Mouse (Mus musculus): ENCODE measurements around the gene Galnt2.

Gene Galnt2

DNA sequence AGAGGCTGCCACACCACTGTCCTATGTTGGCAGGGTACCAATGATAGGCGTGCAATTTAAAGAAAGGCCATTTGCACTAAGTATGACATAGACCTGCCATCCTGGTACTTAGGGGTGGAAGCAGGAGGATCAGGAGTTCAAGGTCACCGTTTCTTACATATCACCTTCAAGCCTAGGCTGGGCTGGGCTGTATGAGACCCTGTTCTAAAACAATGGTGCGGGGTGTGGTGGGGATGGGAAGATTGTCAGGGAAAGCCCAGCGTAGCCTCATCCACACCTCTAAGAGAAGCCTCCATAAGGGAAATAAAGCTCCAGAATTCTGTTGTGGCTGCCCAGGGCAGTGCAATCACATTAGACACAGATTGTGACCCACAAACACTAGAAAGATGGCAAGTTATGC lies 4.3 kb downstream of the Galnt2 start:
- no peak for DNase-seq (ENCODE audit: low spot score)

DNA sequence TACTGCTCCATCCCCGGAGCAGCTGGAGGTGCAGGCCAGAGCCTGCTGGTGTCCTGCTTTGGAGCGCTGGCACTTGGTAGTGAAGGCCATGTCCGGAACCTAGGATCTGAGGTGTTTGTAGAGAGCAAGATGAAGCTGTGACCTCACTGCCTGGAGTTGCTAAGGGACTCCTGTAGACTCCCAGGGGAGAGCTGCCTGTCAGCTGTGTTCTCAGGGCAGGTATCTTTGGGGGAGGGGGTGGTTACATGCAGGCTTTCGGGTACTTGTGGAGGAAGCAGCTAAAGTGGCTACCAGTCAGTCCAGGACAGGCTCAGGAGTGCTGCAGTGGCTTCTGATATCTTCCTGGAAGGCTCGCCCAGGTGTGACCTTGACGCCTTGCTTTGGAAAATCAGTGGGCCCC lies 8.2 kb downstream of the Galnt2 start:
- DNase-seq (ENCODE audit: low spot score) = no peak

DNA sequence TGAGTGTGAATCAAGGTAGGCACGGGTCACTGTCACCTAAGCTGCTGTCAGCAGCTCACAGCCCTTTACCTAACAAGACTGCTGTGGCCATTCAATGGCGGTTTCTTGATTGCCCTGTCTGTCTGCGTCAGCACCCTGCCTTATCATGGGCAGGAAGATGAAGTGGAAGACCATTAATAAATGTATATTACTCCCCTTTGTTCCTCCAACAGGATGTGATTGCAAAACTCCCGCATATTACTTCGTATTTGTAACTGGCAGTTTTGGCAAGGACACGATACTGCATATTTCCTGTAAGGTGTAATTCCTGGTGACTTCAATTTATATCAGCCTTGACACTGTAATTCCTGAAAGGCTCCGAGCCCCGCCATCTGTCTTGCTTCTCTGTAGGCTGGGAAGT lies 9.7 kb downstream of the Galnt2 start:
- DNase-seq (ENCODE audit: low spot score) = no peak

DNA sequence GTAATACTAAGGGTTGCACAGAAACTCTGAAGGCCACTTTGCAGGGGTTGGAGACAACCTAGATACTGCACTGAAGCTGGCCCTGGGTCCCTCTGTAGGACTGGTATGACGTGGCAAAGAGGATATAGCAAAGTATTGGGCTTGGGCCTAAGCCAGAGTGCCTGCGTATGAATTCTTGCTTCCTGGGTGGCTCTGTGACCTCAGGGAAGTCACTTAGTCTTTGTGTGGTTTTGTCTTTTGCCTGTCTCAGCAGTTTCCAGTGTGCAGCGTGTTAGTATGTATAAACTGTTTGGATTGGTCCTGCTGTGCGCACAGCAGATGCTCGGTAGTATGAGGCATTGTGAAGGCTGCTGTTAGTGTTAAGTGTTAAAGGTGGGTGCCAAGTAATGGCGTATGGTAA lies 11.0 kb downstream of the Galnt2 start:
- DNase-seq (ENCODE audit: low spot score) = peak; percentile 79

DNA sequence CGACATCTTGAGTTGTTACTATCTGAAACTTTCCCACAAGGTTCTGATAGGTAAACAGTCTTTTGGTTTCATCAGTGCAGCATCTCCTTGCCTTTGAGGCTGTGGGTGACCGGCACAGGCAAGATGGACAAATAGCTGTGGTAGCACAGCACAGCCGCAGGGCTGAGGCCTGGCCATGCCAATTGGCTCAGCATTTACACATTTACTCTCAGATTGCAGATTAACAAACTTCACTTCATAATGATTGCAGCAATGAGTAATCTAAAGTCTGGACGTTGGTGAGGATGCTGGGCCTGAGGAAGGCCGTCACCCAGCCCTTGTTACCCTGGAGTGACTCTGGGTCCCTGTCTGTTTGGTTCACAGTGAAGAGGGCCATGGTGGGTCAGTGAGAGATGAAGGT lies 11.7 kb downstream of the Galnt2 start:
- DNase-seq (ENCODE audit: low spot score) = no peak

DNA sequence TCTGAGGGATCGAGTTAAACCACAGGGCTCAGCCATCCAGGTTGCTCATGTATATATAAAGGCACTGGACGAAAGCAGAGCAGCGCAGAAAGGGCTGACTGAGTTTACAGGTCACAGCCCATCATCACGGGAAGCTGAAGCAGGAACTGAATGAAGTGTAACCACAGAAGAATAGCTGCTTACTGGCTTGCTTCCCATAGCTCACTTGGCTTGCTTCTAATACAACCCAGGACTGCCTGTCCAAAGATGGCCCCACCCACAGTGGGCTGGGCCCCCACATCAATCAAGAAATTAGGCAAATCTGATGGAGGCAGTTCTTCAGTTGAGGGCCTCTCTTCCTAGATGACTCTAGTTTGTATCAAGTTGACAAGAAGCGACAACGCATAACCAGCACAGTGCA lies 16.4 kb downstream of the Galnt2 start:
- DNase-seq (ENCODE audit: low spot score) = no peak

DNA sequence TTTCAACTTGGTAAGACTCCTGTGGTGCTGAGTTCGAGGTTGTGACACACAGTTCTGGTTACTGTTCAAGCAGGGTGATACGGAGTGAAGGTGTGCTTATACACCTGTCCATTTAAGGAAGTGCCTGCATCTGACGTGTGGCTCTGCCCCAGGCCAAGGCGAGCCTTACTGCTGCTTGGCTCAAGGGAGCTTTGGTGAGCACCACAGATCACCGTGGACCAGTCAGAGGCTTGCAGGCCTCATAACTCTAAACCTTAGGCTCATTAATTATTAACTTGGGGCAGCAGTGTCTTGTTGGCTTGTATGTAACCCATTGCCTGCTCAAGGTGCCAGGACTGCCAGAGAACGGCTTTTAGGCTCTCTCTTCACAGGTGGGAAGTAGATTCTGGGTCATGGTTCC lies 17.5 kb downstream of the Galnt2 start:
- DNase-seq (ENCODE audit: low spot score) = no peak

DNA sequence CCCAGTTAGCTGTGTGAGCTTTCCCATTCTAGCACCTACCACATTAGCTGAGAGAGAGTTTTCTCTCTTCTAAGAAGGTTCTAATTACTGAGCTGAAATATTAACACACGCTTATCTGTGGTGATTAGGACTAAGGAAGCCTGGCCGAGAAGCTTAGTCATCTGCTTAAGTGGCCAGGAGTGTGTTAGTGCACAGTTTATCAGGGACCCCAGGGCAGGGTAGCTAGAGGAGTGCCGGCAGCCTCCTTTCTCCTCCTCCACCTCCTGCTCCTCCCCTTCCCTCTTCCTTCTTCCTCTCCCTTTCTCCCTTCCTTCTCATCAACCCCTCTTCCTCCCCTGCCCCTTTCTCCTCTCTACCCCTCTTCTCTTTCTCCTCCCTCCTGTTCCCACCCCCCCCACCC lies 19.1 kb downstream of the Galnt2 start:
- DNase-seq (ENCODE audit: low spot score) = no peak

DNA sequence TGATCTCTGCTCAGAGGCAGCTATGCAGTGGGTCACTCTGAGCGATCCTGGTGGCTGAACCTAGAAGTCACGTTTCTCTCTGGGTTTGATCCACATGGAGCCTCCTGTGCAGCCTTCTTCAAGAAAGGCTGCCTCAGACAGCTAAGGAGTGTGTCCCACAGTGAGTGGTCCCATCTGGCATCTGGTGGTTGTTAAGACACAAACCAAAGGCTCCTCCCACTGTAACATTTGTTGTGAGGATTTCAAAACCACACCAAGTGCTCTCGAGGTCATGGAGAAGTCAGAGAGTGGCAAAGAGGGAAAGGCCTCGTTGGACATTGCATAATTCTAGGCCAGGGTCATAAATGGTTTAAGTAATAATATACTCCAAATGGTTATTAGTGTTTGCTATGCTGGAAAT lies 19.6 kb downstream of the Galnt2 start:
- DNase-seq (ENCODE audit: low spot score) = no peak

DNA sequence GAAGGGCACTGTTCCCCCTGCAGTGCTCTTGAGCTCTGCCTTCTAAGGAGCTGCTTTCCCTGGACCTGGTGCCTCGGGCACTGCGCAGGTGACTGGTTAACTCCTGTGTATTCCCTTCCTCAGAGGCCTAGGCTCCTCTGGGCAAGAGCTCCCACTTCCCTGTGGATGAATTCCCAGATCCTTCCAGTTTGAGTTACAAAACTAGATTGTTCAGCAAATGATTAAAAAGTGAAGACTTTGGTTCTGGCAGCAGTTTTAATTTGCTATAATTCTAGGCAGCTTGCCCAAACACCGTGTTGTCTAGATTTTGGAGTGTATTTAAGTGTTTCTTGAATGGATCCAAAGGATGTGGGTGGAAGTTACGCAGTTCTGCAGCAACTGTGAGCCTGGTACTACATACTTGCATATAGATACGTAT lies 21.4 kb downstream of the Galnt2 start:
- DNase-seq (ENCODE audit: low spot score) = no peak

DNA sequence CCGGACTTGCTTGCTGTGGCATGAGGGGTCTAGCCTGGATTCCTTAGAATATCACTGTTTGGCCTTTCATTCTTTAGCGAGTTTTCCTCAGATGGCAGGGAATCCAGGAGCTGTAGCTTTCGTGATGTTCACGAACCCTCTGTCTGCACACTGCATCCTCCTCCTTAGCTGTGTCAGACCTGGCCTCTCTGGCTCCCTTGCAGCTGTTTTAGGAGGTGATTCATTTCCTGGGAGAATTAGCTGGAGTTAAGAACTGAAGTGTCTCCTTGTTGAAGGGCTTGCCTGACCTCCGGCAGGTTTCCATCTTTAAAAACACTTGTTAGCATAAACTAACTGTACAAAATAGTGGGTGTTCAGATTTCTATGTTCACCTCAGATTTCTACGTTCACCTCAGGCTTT lies 22.7 kb downstream of the Galnt2 start:
- no peak for DNase-seq (ENCODE audit: low spot score)

DNA sequence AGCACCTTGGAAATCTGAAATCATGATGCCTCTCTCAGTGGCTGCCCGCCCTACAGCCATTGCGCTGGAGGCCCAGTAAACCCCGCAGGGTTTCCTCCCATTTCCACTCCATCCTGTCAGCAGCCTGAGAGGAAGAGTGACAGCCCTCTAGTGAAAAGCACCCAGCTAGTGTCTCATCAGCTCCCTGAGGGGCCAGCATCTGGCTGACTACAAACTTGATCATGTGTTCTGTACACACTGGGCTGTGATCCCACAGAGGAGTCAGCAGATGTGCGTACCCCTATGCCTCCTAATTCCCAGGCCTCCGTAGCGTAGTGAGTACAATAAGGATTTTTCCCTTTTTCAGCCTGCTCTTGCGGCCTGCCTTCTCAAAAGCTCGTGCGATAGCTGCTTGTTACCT lies 25.6 kb downstream of the Galnt2 start:
- DNase-seq (ENCODE audit: low spot score) = no peak

DNA sequence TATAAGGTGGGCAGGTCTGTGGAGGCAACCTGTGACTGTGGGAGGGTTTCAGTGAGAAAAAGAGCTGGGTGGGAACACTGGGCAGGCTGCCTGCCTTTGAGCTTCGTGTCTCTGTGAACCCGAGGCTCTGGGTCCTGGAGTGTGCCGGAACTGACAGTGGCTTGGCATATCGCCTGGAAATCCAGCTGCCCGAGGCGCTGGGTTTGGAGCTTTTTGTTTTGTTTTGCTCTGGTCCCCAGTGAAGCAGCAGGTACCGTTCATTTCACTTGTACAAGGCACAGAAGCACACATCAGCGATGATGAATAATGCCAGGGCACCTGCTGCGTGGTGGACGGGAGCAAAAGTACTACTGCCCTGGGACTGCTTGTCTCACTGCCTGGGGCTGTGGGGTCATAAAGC lies 26.2 kb downstream of the Galnt2 start:
- no peak for DNase-seq (ENCODE audit: low spot score)

DNA sequence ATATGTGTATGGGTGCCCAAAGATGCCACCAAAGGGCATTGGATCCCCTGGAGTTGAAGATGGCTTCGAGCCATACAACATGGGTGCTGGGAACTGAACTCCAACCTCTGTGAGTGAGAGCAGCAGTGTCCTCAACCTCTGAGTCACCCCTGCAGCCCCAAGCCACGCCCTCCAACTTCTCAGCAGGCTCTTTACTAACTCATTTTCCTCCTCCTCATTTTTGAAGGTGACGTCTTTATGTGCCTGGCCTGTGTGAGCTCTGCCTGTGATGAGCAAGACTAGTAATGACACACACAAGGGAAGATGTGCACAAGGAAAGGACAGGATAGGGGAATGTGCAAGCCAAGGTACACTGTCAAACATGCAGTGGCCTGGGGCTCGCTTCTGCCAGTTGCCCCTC lies 28.0 kb downstream of the Galnt2 start:
- DNase-seq (ENCODE audit: low spot score) = peak; percentile 32

DNA sequence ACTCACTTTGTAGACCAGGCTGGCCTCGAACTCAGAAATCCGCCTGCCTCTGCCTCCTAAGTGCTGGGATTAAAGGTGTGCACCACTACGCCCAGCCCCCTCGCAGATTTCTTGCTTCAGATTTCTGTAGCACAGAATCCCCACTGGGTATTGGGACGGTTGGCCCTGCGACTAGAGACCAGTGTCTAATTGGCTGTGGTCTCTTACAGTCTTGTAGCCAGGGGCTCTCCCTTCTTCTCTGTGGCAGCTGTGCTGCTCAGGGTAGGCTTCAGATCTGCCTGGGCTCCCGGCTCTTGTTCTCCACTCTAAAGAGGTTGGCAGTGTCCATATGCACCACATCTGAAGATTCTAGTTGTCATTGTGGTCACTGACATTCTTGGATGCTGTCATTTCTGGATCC lies 28.7 kb downstream of the Galnt2 start:
- no peak for DNase-seq (ENCODE audit: low spot score)

DNA sequence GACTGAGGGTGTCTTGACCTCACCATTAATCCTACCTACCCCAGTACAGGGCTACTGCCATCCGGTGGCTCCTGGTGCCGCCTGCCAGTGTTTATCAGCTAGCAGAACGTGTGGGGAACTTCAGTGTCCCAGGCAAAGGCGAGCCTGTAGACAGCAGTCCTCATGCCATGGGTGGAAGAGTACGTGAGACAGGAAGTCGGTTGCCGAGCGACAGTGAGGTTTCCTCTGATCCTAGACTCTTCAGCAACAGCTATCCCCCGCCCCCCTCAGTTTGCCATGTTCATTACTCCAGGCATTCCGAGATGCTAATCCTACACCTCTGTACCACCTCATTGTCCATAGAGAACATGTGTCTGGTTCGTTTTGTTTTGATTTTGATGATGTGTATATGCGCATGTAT lies 29.2 kb downstream of the Galnt2 start:
- DNase-seq (ENCODE audit: low spot score) = peak; percentile 50

DNA sequence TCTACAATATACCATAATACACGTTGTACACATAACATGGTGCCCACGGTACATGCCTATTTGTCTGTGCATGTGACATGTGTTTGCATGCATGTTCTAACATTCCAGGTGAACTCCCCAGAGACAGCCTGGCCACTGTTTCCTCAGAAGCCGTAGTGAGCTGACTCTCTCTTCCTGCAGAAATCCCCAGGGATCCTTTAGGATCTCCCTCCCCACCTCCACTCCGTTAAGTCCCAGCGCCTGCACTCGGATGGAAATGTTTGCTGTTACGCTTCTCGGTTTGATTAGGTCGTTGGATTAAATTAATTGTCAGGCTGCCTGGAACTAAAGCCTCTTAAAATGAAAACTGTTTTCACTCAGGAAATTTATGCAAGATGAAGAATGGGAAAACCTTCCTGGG lies 31.9 kb downstream of the Galnt2 start:
- no peak for DNase-seq (ENCODE audit: low spot score)

DNA sequence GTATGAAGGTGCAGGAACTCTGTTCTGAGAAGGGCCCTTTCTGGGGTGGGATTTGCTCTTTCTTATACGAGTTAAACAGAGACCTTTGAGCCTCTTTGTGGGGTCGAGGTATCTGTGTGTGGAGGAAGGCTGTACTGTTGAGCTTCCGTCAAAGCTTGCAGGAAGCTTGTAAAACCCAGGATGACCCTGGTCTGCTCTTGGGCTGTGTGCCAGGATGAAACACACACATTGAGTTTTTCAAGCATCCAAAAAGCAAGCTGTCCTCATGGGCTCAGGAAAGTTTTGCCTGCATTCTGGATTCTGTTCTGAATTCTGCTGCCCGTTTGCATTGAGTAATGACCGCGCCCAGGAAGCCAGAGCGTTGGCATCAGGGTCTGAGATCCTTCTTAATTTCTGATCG lies 32.8 kb downstream of the Galnt2 start:
- DNase-seq (ENCODE audit: low spot score) = no peak

DNA sequence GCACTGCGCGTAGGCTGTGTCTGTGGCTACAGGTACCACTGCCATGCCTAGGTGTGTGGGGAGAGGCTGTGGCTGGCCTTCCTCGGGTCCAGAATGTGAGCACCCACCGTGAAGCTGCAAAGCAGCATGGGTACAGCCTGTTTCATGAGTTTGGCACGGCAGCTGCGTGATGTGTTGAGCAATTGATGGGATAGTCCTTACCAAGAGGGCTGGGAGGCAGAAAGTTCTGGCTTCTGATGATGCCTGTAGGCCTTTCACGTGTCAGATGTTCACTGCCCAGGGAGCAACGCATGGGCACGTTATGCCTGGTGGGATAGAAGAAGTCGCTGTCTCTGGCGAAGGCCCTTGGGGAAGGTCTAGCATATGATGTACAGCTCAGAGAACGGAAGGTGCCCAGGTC lies 33.5 kb downstream of the Galnt2 start:
- no peak for DNase-seq (ENCODE audit: low spot score)

DNA sequence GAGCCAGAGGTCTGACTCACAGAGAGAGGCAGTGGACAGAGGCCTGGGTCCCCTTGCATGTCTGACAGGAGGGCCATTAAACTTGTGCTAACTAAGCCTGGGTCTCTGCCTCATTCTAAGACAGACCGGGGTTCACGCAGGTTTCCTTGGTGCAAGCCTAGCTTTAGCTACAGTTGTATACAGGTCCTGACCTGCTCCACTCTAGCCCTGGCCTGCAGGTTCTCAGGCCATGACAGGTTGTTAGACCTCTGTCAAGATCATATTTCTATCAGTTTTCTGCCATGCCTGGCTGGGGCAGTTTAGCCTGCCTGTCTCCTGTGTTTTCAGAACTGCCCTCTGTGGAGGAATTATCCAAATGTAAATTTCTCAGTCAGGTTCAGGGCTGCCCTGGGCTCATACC lies 33.9 kb downstream of the Galnt2 start:
- no peak for DNase-seq (ENCODE audit: low spot score)

DNA sequence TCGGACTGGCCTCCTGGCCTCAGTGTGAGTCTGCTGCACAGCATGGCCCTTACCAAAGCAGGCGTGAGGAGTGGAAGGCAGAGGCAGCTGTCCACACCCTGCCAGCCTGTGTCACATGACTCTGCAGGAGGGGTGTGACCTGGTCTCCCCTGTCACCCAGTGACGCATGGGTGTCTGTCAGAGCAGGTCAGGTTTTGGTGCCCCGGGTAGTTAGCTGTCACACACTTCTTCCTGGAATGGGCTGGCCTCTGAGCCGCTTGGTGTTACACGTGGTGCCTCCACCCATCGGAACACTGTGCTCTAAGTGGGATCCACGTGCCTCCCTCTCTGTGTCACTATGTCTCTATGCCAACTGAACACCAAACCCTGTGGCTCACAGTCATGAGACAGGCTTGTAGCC lies 34.6 kb downstream of the Galnt2 start:
- peak; percentile 81 for DNase-seq (ENCODE audit: low spot score)

DNA sequence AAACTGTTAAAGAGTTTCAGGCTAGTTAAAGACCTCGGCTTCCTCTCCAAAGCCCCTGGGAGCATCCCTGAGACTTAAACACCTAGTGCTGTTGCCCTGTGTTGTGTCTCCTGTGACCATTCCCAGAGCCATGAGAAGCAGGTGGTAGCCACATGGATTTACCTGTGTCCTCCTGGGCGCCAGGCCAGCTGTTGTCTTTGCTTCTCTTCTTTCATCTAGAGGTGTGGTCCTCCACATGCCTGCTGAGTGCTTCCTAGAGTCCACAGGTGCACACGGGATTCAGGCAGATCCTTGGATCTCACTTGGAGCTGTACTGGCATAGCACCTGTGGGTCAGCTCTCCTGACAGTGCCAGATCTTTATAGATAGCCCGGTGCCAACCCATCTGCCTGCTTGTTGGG lies 36.0 kb downstream of the Galnt2 start:
- DNase-seq (ENCODE audit: low spot score) = no peak

DNA sequence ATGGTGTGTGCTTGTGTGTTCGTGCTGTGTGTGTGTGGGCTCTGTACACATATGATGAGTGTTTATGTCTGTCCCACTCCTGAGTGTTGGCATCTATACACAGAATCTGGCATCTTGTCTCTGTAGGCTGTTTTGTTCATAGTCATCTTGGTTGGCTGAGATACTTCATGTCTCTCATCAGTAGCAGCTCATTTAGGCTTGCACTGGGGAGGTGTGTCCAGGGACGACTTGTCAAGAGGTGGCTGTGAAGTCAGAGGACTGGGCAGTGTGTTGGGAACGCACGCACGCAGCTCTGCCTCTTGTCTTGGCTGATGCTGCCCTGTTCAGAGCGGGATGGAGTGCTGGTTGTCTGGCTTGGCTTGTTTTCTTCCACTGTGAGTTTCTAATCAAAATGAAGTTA lies 39.3 kb downstream of the Galnt2 start:
- DNase-seq (ENCODE audit: low spot score) = no peak

DNA sequence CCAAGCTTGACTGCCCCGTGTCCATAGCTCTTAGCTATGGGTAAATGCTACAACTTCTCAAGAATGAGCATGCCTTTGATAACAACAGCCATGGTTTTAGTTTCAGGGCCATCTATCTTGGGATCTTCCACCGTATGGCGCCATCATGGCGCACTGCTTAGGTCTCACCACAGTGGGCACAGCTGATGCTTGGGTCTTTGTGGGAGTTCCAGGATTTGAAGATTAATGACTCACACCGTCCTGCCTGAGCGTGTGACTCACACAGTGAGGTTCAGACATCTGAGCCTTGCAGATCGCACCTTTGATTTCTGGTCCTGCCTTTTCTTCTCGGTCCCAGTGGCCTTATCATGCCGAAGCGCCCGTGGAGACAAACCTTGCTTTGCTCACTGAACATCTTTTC lies 39.7 kb downstream of the Galnt2 start:
- DNase-seq (ENCODE audit: low spot score) = peak; percentile 67

DNA sequence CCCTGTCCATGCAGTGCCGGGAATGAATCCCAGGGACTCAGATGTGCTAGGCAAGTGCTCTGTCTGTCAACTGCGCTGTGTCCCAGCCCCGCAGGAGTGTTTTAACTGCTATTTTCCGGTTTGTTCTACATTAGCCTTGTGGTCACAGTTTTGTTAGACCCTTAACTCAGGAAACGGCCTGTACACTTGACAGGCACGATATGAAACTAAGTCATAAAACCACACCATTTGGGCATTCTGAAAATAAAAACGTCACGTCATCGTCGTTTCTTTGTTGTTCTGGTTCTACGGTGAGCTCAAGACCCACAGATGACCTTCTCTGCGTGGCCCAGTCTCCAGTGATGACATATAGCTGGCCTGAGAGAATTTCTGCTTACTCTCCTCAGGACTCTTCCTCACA lies 40.3 kb downstream of the Galnt2 start:
- no peak for DNase-seq (ENCODE audit: low spot score)
